Mouse (Mus musculus) MEL (cell line): ENCODE data around the gene Rdh16f2.

Experiments
- CHD2 ChIP-seq: IDR thresholded peaks from 2 replicates; pipeline ENCODE4 v1.6.1; 2011; ENCODE audit warnings: low read length, improper control_type of control experiment
- CTCF ChIP-seq, 3 experiments: IDR thresholded peaks in 2 of 3; conservative IDR thresholded peaks in 1 of 3; 2 replicates each; pipeline ENCODE4 v1.5.1; 2011 to 2012; ENCODE audit warnings: low read length in 3 of 3, low read depth in 2 of 3, mild to moderate bottlenecking in 2 of 3, improper control_type of control experiment in 1 of 3, inconsistent platforms in 1 of 3, mixed read lengths in 1 of 3, moderate library complexity in 1 of 3; ENCODE audit not compliant: control insufficient read depth in 1 of 3, insufficient read depth in 1 of 3, poor library complexity in 1 of 3, severe bottlenecking in 1 of 3
- EP300 ChIP-seq, 2 experiments: IDR thresholded peaks; 2 replicates each; pipeline ENCODE4 v1.6.1; 2011; ENCODE audit warnings: improper control_type of control experiment in 2 of 2, low read length in 2 of 2, low read depth in 1 of 2, mild to moderate bottlenecking in 1 of 2
- GABPA ChIP-seq: IDR thresholded peaks from 2 replicates; pipeline ENCODE4 v1.6.1; 2012; ENCODE audit warnings: low read depth, mild to moderate bottlenecking, inconsistent platforms, low read length, improper control_type of control experiment, moderate library complexity
- MAFK ChIP-seq: IDR thresholded peaks from 2 replicates; pipeline ENCODE4 v1.6.1; 2011; ENCODE audit warnings: low read depth, mild to moderate bottlenecking, low read length, improper control_type of control experiment, borderline replicate concordance
- MEF2A ChIP-seq: IDR thresholded peaks from 2 replicates; pipeline ENCODE4 v1.6.1; 2014; ENCODE audit warnings: low read depth, mild to moderate bottlenecking, inconsistent platforms, low read length, improper control_type of control experiment; ENCODE audit not compliant: poor library complexity, insufficient replicate concordance, severe bottlenecking; ENCODE audit errors: extremely low read depth
- POLR2A ChIP-seq, 2 experiments: IDR thresholded peaks; 2 replicates each; pipeline ENCODE4 v1.6.1; 2011 to 2012; ENCODE audit warnings: low read length in 2 of 2, mild to moderate bottlenecking in 2 of 2, control low read depth in 1 of 2, improper control_type of control experiment in 1 of 2, low read depth in 1 of 2, moderate library complexity in 1 of 2; ENCODE audit not compliant: control insufficient read depth in 1 of 2, insufficient read depth in 1 of 2, poor library complexity in 1 of 2
- POLR2AphosphoS5 ChIP-seq: IDR thresholded peaks from 2 replicates; pipeline ENCODE4 v1.6.1; 2012; ENCODE audit warnings: low read depth, borderline replicate concordance, mild to moderate bottlenecking, inconsistent platforms, low read length, moderate library complexity, mixed read lengths
- RCOR1 ChIP-seq: IDR thresholded peaks from 2 replicates; pipeline ENCODE4 v1.6.1; 2012; ENCODE audit warnings: low read depth, mild to moderate bottlenecking, inconsistent platforms, low read length, improper control_type of control experiment
- SMC3 ChIP-seq: IDR thresholded peaks from 2 replicates; pipeline ENCODE4 v1.6.1; 2011; ENCODE audit warnings: low read depth, low read length, improper control_type of control experiment
- UBTF ChIP-seq: IDR thresholded peaks from 2 replicates; pipeline ENCODE4 v1.6.1; 2012; ENCODE audit warnings: low read depth, mild to moderate bottlenecking, inconsistent platforms, low read length, improper control_type of control experiment, moderate library complexity, borderline replicate concordance; ENCODE audit not compliant: insufficient read depth
- USF1 ChIP-seq: IDR thresholded peaks from 2 replicates; pipeline ENCODE4 v1.6.1; 2014; ENCODE audit warnings: low read depth, mild to moderate bottlenecking, inconsistent platforms, low read length, improper control_type of control experiment, moderate library complexity

DNA sequence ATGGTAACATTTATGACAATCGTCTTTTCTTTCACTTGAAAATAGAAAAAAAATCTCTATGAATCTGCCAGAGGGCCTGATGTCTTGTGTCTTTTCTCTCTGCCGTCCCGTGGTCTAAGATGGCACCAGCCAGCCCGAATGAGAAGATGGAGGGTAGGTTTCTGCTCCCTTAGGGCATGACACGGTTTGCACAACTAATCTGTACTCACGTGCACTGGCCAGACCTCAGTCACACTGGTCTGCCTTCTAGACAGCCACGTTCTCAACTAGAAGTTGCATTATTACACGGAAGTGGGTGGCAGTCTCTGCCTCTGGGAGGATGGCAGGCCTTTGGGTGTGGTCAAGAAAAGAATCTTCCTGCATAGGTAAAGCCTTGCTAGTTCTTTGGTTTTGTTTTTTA is 56.8 kb downstream of the Rdh16f2 start:
- TF ChIP-seq SMC3 (no peak), MAFK (no peak), RCOR1 (no peak), CTCF (IDR thresholded peaks at IDR 0.05 in 2 of 3, conservative IDR thresholded peaks at IDR 0.05 in 1 of 3; ENCODE audit: control insufficient read depth in 1 of 3, insufficient read depth in 1 of 3, low read depth in 2 of 3, low read length in 3 of 3, poor library complexity in 1 of 3, severe bottlenecking in 1 of 3) (no peak), EP300 (IDR thresholded peaks at IDR 0.05; ENCODE audit: low read depth in 1 of 2, low read length in 2 of 2) (no peak), MEF2A (no peak), USF1 (no peak), POLR2A (IDR thresholded peaks at IDR 0.05; ENCODE audit: control insufficient read depth in 1 of 2, insufficient read depth in 1 of 2, low read depth in 1 of 2, low read length in 2 of 2, poor library complexity in 1 of 2) (no peak), CHD2 (no peak), POLR2AphosphoS5 (no peak), UBTF (no peak), GABPA (no peak)
